In the genomic region with DNA sequence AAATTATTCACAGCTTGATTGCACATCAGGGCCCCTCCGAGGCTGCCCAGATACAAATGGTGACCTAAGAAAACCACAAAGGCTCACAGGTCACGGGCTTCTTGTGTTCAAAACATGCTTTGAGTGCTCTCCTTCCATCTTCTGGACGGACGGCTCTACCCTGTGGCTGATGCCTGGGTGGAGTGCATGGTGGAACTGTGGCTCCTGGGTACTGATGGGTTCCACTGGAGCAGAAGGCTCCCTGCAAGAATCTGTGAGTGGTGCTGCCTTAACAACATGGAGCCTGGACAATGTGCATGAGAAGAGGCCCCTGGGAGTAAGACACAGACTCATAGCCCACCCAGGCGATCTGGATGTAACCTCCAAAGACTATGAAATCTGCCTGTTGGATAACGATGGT, we compare ENCODE assay signal across 26 mouse cellular contexts.
"Had no signal": no experiment of that assay in that cellular context is flagged by ENCODE, and none has a peak within 500 bp of the region (broad histone marks: within the 10 kb centered on the region; RNA-seq: fewer than 3 reads in every experiment).

No protein-coding gene starts in this region.

- H3K4me1 ChIP-seq: hindbrain, embryonic 12.5 days; hindbrain, embryonic 13.5 days; hindbrain, embryonic 15.5 days; intestine, embryonic 15.5 days; kidney, embryonic 15.5 days had no signal

- H3K9ac ChIP-seq: heart, embryonic 12.5 days; heart, embryonic 13.5 days; heart, embryonic 15.5 days; hindbrain, embryonic 12.5 days; hindbrain, embryonic 13.5 days; hindbrain, embryonic 14.5 days; hindbrain, embryonic 15.5 days; intestine, embryonic 15.5 days; kidney, embryonic 15.5 days had no signal

- H3K36me3 ChIP-seq: heart, embryonic 12.5 days; heart, embryonic 13.5 days; heart, embryonic 15.5 days; hindbrain, embryonic 10.5 days; hindbrain, embryonic 12.5 days; hindbrain, embryonic 13.5 days; hindbrain, embryonic 15.5 days; intestine, embryonic 15.5 days; kidney, embryonic 15.5 days had no signal

- H3K27ac ChIP-seq: heart, embryonic 13.5 days; heart, embryonic 15.5 days; hindbrain, embryonic 10.5 days; hindbrain, embryonic 12.5 days; hindbrain, embryonic 13.5 days; hindbrain, embryonic 14.5 days; hindbrain, embryonic 15.5 days; hindbrain, postnatal 0 days; intestine, embryonic 15.5 days; kidney, embryonic 15.5 days; kidney, postnatal 0 days; layer of hippocampus, adult 2 months; left cerebral cortex, adult 2 months had no signal

- H3K4me2 ChIP-seq: heart, embryonic 12.5 days; heart, embryonic 13.5 days; heart, embryonic 15.5 days; hindbrain, embryonic 12.5 days; hindbrain, embryonic 13.5 days; hindbrain, embryonic 14.5 days; hindbrain, embryonic 15.5 days; intestine, embryonic 15.5 days; kidney, embryonic 15.5 days had no signal

- DNase-seq: heart, postnatal 10 days; heart, postnatal 14 days; heart, postnatal 36 days; kidney, adult 11 months; kidney, adult 18-20 months; kidney, adult 2 months; kidney, postnatal 10 days; kidney, postnatal 14 days; kidney, postnatal 36 days; kidney, postnatal 4 days; layer of hippocampus, adult 9-11 months; layer of hippocampus, postnatal 36 days had no signal

- H3K9me3 ChIP-seq: heart, embryonic 12.5 days; heart, embryonic 13.5 days; heart, embryonic 15.5 days; hindbrain, embryonic 10.5 days; hindbrain, embryonic 12.5 days; hindbrain, embryonic 13.5 days; hindbrain, embryonic 15.5 days; intestine, embryonic 15.5 days; kidney, embryonic 15.5 days had no signal

- H3K27me3 ChIP-seq: heart, embryonic 12.5 days; heart, embryonic 13.5 days; heart, embryonic 15.5 days; hindbrain, embryonic 12.5 days; hindbrain, embryonic 13.5 days; hindbrain, embryonic 15.5 days; intestine, embryonic 15.5 days; kidney, embryonic 15.5 days had no signal

- H3K4me3 ChIP-seq: heart, embryonic 12.5 days; heart, embryonic 13.5 days; heart, embryonic 15.5 days; hindbrain, embryonic 10.5 days; hindbrain, embryonic 12.5 days; hindbrain, embryonic 13.5 days; hindbrain, embryonic 15.5 days; intestine, embryonic 15.5 days; kidney, embryonic 15.5 days; layer of hippocampus, adult 2 months; left cerebral cortex, adult 2 months had no signal
